Mouse (Mus musculus): ENCODE data around the gene Bach2. TPM values are rescaled to one million over a fixed set of nuclear protein-coding genes. Genes with fewer than 3 reads are reported as not detected.

The Bach2 gene
- polyA plus RNA-seq, 1 experiment from 2014 or later = 13.4 TPM

- WGBS = 87% methylated on average over 5 of the region's 5 CpGs
Measured at GRCm38 (mm10) chr4:32587543-32587942, 348.9 kb downstream of the Bach2 start.

DNA sequence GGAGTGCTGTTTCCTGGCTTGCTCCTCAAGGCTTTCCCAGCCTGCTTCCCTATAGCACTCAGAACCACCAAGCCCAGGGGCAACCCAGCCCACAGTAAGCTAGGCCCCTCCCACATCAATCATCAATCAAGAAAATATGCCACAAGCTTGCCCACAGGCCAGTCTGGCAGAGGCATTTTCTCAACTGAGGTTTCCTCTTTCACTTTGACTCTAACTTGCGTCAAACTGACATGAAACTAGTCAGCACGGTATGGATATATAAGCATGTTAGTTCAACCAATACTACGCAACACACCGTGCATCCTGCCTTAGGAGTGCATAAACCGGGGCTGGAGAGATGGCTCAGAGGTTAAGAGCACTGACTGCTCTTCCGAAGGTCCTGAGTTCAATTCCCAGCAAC, 349.6 kb downstream of the Bach2 start:
- 91% methylated on average over 6 of the region's 6 CpGs for WGBS
- no peak overlapping the region for H3K4me3 ChIP-seq
- H3K4me1 ChIP-seq (replicated peaks) = no peaks in the 10 kb centered on the region
- H3K27ac ChIP-seq = no peak overlapping the region
- no peaks in the 10 kb centered on the region for H3K9me3 ChIP-seq
- no peaks in the 10 kb centered on the region for H3K36me3 ChIP-seq
- no peaks in the 10 kb centered on the region for H3K27me3 ChIP-seq (ENCODE audit: insufficient read depth, poor library complexity, severe bottlenecking)
- no peak for DNase-seq (ENCODE audit: low spot score)

More at GRCm38 (mm10) chr4:32587543-32587942, 348.9 kb downstream of the Bach2 start:
- Histone ChIP-seq H3K36me3 (no peaks in the 10 kb centered on the region), H3K9me3 (no peaks in the 10 kb centered on the region), H3K27me3 (ENCODE audit: insufficient read depth, poor library complexity, severe bottlenecking) (no peaks in the 10 kb centered on the region), H3K4me1 (replicated peaks) (no peaks in the 10 kb centered on the region), H3K4me3 (no peak overlapping the region), H3K27ac (no peak overlapping the region)
- DNase-seq (ENCODE audit: low spot score) = no peak

- no peak overlapping the region for H3K27ac ChIP-seq
- no peaks in the 10 kb centered on the region for H3K27me3 ChIP-seq (ENCODE audit: insufficient read depth, poor library complexity, severe bottlenecking)
- H3K9me3 ChIP-seq = no peaks in the 10 kb centered on the region
- no peaks in the 10 kb centered on the region for H3K4me1 ChIP-seq (replicated peaks)
- 32% methylated on average over 12 of the region's 12 CpGs for WGBS
- no peak overlapping the region for H3K4me3 ChIP-seq
- DNase-seq (ENCODE audit: low spot score) = peak; percentile 64
- H3K36me3 ChIP-seq = no peaks in the 10 kb centered on the region
Measured at GRCm38 (mm10) chr4:32601135-32601534, 362.5 kb downstream of the Bach2 start.

DNA sequence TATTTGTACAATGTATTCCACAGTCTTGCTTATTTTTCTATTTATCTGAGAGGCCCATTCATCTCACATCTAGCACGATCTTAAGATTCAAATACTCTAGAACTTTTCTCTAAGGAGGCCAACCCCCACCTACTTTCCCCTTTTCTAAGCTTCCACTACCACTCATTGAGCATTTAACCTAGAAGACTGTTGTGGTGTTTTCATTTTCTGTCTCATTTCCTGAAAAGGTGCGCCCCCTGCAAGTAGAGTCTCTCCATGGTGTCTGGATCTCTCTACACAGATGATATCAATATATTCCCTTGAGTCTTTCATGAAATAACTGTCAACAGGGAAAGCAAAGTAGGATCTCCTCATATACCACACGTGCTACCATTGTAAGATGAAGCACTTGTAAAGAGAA, 364.1 kb downstream of the Bach2 start, which contains the start of gene Gja10:
Gja10 (minus strand) TSS at position 101 of the 400 bp plus-strand sequence.
- WGBS = 76% methylated on average over 3 of the region's 3 CpGs
- no peaks in the 10 kb centered on the region for H3K36me3 ChIP-seq
- H3K27me3 ChIP-seq (ENCODE audit: insufficient read depth, poor library complexity, severe bottlenecking) = no peaks in the 10 kb centered on the region
- no peak within 1 kb of the TSS for H3K4me3 ChIP-seq
- no peaks in the 10 kb centered on the region for H3K9me3 ChIP-seq
- H3K4me1 ChIP-seq (replicated peaks) = no peaks in the 10 kb centered on the region
- DNase-seq (ENCODE audit: low spot score) = no peak
- no peak within 1 kb of the TSS for H3K27ac ChIP-seq

- H3K36me3 ChIP-seq = peaks cover 20% of the 10 kb centered on the region
- WGBS = under 1% methylated on average over 67 of the region's 67 CpGs
- H3K4me3 ChIP-seq = peak within 1 kb of the TSS; percentile 71
- no peaks in the 10 kb centered on the region for H3K9me3 ChIP-seq
- no peaks in the 10 kb centered on the region for H3K27me3 ChIP-seq (ENCODE audit: insufficient read depth, poor library complexity, severe bottlenecking)
- H3K27ac ChIP-seq = peak within 1 kb of the TSS; percentile 91
- H3K4me1 ChIP-seq (replicated peaks) = peaks cover 24% of the 10 kb centered on the region
- DNase-seq (ENCODE audit: low spot score) = peak; percentile 99
Measured at GRCm38 (mm10) chr4:32615034-32615881, 376.7 kb downstream of the Bach2 start, which contains the start of gene Casp8ap2. Gene Casp8ap2 (plus strand): TSS chr4:32615451.

GRCm38 (mm10) chr4:32621637-32622036, 383.0 kb downstream of the Bach2 start:
- peaks cover 69% of the 10 kb centered on the region for H3K36me3 ChIP-seq
- no peaks in the 10 kb centered on the region for H3K27me3 ChIP-seq (ENCODE audit: insufficient read depth, poor library complexity, severe bottlenecking)
- H3K9me3 ChIP-seq = no peaks in the 10 kb centered on the region
- no peak for DNase-seq (ENCODE audit: low spot score)
- peaks cover 15% of the 10 kb centered on the region for H3K4me1 ChIP-seq (replicated peaks)
- H3K4me3 ChIP-seq = no peak overlapping the region
- no peak overlapping the region for H3K27ac ChIP-seq

Measured in hindbrain, embryonic 10.5 days (tissue).